Mouse (Mus musculus) T-helper 17 cell (primary cell): ENCODE results near the gene Mdga1.
"Not testable (repeated sequence)": the region's sequence is repeated elsewhere in the genome, so short reads cannot be mapped to it uniquely, and the experiment has no call there.

Experiments
- in situ Hi-C, 2 experiments: fragments of 300-600 bp; cut with MboI, MseI; formaldehyde crosslinking; loops; 1 replicate in 1 of 2; 2 replicates in 1 of 2; pipeline ENCODE4 v1.15.1; 2025; ENCODE audit warnings: high pct_unique_total_duplicates in 2 of 2

Mdga1 gene

GRCm38 (mm10) chr17:29813328-29813727, 156.6 kb downstream of the Mdga1 start:
- in situ Hi-C loops: no loop called here

GRCm38 (mm10) chr17:29803545-29803944, 166.3 kb downstream of the Mdga1 start:
- in situ Hi-C loops: loop anchor here in 1 of 2 experiments (5.0 kb wide), 1 partner anchor 74 kb away; no protein-coding TSS in a partner anchor

- in situ Hi-C loops: loop anchor here in 1 of 2 experiments (5.0 kb wide), 1 partner anchor 76 kb away; no protein-coding TSS in a partner anchor
Measured at GRCm38 (mm10) chr17:29801358-29801757, 168.5 kb downstream of the Mdga1 start.

- in situ Hi-C loops: loop anchor here in 1 of 2 experiments (5.0 kb wide), 1 partner anchor 77 kb away; no protein-coding TSS in a partner anchor
Measured at GRCm38 (mm10) chr17:29800096-29800455, 169.8 kb downstream of the Mdga1 start.

GRCm38 (mm10) chr17:29799398-29800095, 170.3 kb downstream of the Mdga1 start:
- in situ Hi-C loops: loop anchor here in 1 of 2 experiments (5.0 kb wide), 1 partner anchor 78 kb away; no protein-coding TSS in a partner anchor

GRCm38 (mm10) chr17:29798151-29798550, 171.7 kb downstream of the Mdga1 start:
- in situ Hi-C loops: no loop called here

- in situ Hi-C loops: no loop called here
Measured at GRCm38 (mm10) chr17:29796787-29797186, 173.1 kb downstream of the Mdga1 start.

- in situ Hi-C loops: no loop called here
Measured at GRCm38 (mm10) chr17:29796086-29796485, 173.8 kb downstream of the Mdga1 start.

- in situ Hi-C loops: no loop called here
Measured at GRCm38 (mm10) chr17:29795050-29795770, 174.7 kb downstream of the Mdga1 start.

- in situ Hi-C loops: no loop called here
Measured at GRCm38 (mm10) chr17:29791531-29792050, 178.3 kb downstream of the Mdga1 start.

- in situ Hi-C loops: no loop called here
Measured at GRCm38 (mm10) chr17:29790231-29790740, 179.6 kb downstream of the Mdga1 start.

GRCm38 (mm10) chr17:29789715-29790114, 180.2 kb downstream of the Mdga1 start:
- in situ Hi-C loops: no loop called here

- in situ Hi-C loops: no loop called here
Measured at GRCm38 (mm10) chr17:29788573-29788972, 181.3 kb downstream of the Mdga1 start.

GRCm38 (mm10) chr17:29784820-29785219, 185.1 kb downstream of the Mdga1 start:
- in situ Hi-C loops: no loop called here

GRCm38 (mm10) chr17:29781472-29781871, 188.4 kb downstream of the Mdga1 start:
- in situ Hi-C loops: not testable (repeated sequence)

- in situ Hi-C loops: no loop called here
Measured at GRCm38 (mm10) chr17:29778021-29778420, 191.9 kb downstream of the Mdga1 start.
